Mouse (Mus musculus): Measurements from ENCODE around the gene 6330409D20Rik. TPM values are rescaled to one million over a fixed set of nuclear protein-coding genes. Genes with fewer than 3 reads are reported as not detected.

Gene 6330409D20Rik
- polyA plus RNA-seq, 1 experiment from 2014 or later: 3.9 TPM

DNA sequence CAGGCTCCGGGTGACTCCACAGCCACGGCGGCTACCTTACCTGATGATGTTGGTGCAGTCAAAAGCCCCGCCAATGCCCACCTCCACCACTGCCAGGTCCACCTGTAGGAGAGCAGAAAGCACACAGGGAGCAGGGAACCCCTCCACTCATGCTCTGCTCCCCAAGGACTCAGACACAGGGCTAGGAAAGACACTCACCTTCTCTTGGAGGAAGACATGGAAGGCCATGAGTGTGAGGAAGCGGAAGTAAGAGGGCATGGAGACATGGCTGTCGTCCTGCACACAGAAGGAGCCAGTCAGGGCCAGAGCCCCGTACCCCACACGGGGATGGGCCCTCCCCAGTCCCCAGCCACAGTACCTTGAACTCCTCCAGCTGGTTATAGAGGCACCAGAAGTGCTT is 53.3 kb downstream of the 6330409D20Rik start:
- Histone ChIP-seq H3K4me3 (ENCODE audit: low read depth, low read length) (no peak overlapping the region), H3K36me3 (ENCODE audit: control insufficient read depth, insufficient read depth, low read length) (peaks cover 25% of the 10 kb centered on the region; the same call in 1 of the 2 replicates), H3K9ac (replicated peaks; ENCODE audit: low read depth, low read length) (no peak overlapping the region), H3K4me1 (ENCODE audit: control insufficient read depth, insufficient read depth, low read length) (no peaks in the 10 kb centered on the region; the same call in 1 of the 2 replicates), H3K27ac (ENCODE audit: low read depth, low read length) (no peak overlapping the region), H3K9me3 (ENCODE audit: control insufficient read depth, low read length) (no peaks in the 10 kb centered on the region), H3K4me2 (ENCODE audit: low read depth, low read length) (no peak overlapping the region), H3K27me3 (ENCODE audit: control insufficient read depth, insufficient read depth, low read length) (no peaks in the 10 kb centered on the region)
- no peak for ATAC-seq (ENCODE audit: low read depth)
- 96% methylated on average over 8 of the region's 8 CpGs for WGBS

DNA sequence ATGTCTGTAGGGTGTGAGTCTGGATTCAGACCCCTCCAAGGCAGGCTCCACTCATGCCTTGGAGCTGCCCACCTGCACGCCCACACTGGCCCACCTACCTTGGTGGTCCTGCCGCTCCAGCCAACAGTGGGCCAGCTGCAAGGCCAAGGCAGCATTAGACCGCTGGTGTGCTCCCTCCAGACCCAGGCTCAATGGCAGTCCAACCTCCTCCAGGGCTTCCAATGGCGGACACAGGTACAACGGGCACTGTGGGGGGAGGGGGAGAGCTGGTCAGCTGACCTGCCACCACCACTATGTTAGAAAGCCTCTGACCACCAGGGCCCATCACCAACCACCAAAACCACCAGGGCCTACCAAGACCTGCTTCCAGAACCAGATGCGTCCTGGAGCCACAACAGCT is 54.2 kb downstream of the 6330409D20Rik start:
- Histone ChIP-seq H3K4me3 (ENCODE audit: low read depth, low read length) (no peak overlapping the region), H3K36me3 (ENCODE audit: control insufficient read depth, insufficient read depth, low read length) (peaks cover 25% of the 10 kb centered on the region; the same call in 1 of the 2 replicates), H3K9me3 (ENCODE audit: control insufficient read depth, low read length) (no peaks in the 10 kb centered on the region), H3K27ac (ENCODE audit: low read depth, low read length) (no peak overlapping the region), H3K9ac (replicated peaks; ENCODE audit: low read depth, low read length) (no peak overlapping the region), H3K4me2 (ENCODE audit: low read depth, low read length) (no peak overlapping the region), H3K4me1 (ENCODE audit: control insufficient read depth, insufficient read depth, low read length) (no peaks in the 10 kb centered on the region), H3K27me3 (ENCODE audit: control insufficient read depth, insufficient read depth, low read length) (no peaks in the 10 kb centered on the region)
- no peak for ATAC-seq (ENCODE audit: low read depth)
- 95% methylated on average over 6 of the region's 6 CpGs for WGBS

DNA sequence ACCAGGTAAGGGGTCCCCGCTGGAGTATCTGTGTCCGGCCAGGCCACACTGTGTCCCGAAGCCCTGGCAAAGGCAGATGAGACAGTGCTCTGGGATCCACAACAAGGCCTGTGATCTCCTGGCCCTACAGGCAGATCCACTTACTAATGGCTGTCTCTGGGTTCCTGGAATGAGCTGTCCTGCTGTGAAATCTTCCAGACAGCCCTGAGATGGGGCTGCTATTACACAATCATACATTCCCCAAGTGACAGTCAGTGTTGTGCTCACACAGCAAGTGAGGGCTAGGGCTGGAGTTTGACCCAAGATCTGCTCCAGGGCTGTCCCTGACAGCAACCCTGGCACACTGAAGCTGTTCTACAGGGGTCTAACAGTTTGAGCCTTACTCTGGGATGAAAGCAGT is 55.0 kb downstream of the 6330409D20Rik start:
- no peak overlapping the region for H3K4me3 ChIP-seq (ENCODE audit: low read depth, low read length)
- peaks cover 25% of the 10 kb centered on the region; the same call in 1 of the 2 replicates for H3K36me3 ChIP-seq (ENCODE audit: control insufficient read depth, insufficient read depth, low read length)
- H3K9me3 ChIP-seq (ENCODE audit: control insufficient read depth, low read length): no peaks in the 10 kb centered on the region
- no peak overlapping the region for H3K9ac ChIP-seq (replicated peaks; ENCODE audit: low read depth, low read length)
- WGBS: 96% methylated on average over 3 of the region's 3 CpGs
- ATAC-seq (ENCODE audit: low read depth): no peak
- no peaks in the 10 kb centered on the region for H3K4me1 ChIP-seq (ENCODE audit: control insufficient read depth, insufficient read depth, low read length)
- no peak overlapping the region for H3K4me2 ChIP-seq (ENCODE audit: low read depth, low read length)
- H3K27ac ChIP-seq (ENCODE audit: low read depth, low read length): no peak overlapping the region
- no peaks in the 10 kb centered on the region for H3K27me3 ChIP-seq (ENCODE audit: control insufficient read depth, insufficient read depth, low read length)

DNA sequence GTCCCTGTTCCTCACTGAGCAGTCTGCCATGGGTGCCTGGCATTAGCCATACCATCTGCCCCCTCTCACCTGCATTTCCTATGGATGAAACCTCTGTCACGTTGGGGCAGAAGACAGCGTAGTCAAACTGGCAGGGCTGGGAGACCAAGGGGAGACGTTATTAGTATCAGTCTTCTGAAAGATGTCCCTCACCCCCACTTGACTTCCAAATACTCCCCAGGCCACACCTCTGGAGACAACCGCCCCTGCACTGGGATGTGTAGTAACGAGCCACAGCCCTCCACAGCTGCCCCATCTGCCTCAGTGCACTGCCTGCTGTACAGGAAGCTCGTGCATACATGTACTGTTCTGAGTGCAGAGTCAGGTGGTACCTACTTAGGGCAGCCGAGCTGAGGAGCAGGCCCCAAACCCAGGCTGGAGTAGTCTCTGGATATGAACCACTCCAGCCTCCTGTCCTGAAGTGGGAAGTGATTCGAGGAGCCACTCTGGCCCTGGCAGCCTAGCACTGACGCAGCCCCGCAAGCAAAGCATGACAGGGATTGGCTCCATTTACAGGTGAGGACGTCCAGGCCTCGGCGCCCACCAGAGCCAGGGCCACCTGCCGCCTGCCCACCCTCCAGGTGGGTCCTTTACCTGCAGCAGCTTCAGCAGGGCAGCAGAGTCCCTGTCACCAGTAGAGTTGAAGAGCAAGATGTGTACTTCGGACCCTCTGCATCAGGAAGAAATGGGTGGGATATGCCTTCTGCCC is 56.0 kb downstream of the 6330409D20Rik start:
- Histone ChIP-seq H3K4me1 (ENCODE audit: control insufficient read depth, insufficient read depth, low read length) (no peaks in the 10 kb centered on the region), H3K36me3 (ENCODE audit: control insufficient read depth, insufficient read depth, low read length) (peaks cover 25% of the 10 kb centered on the region; the same call in 1 of the 2 replicates), H3K27me3 (ENCODE audit: control insufficient read depth, insufficient read depth, low read length) (no peaks in the 10 kb centered on the region), H3K9ac (replicated peaks; ENCODE audit: low read depth, low read length) (no peak overlapping the region), H3K4me3 (ENCODE audit: low read depth, low read length) (no peak overlapping the region), H3K9me3 (ENCODE audit: control insufficient read depth, low read length) (no peaks in the 10 kb centered on the region), H3K4me2 (ENCODE audit: low read depth, low read length) (no peak overlapping the region), H3K27ac (ENCODE audit: low read depth, low read length) (no peak overlapping the region)
- 93% methylated on average over 15 of the region's 15 CpGs for WGBS
- no peak for ATAC-seq (ENCODE audit: low read depth)

DNA sequence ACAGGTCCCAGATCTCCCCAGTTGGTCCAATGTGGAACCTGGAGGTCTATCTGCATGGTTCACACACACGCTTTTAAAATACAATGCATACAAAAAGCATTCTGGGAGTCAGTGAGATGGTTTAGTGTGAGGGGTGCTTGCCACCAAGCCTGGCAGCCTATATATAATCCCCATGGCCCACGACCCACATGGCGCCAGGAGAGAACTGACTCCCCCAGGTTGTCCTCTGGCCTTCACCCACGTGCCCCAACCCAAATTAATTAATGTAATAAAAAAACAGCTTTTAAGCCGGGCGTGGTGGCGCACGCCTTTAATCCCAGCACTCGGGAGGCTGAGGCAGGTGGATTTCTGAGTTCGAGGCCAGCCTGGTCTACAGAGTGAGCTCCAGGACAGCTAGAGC is 57.1 kb downstream of the 6330409D20Rik start:
- Histone ChIP-seq H3K4me1 (ENCODE audit: control insufficient read depth, insufficient read depth, low read length) (no peaks in the 10 kb centered on the region), H3K9ac (replicated peaks; ENCODE audit: low read depth, low read length) (no peak overlapping the region), H3K27ac (ENCODE audit: low read depth, low read length) (no peak overlapping the region), H3K36me3 (ENCODE audit: control insufficient read depth, insufficient read depth, low read length) (peaks cover 25% of the 10 kb centered on the region; the same call in 1 of the 2 replicates), H3K27me3 (ENCODE audit: control insufficient read depth, insufficient read depth, low read length) (no peaks in the 10 kb centered on the region), H3K4me3 (ENCODE audit: low read depth, low read length) (no peak overlapping the region), H3K9me3 (ENCODE audit: control insufficient read depth, low read length) (no peaks in the 10 kb centered on the region), H3K4me2 (ENCODE audit: low read depth, low read length) (no peak overlapping the region)
- WGBS: 93% methylated on average over 10 of the region's 10 CpGs
- ATAC-seq (ENCODE audit: low read depth): no peak

DNA sequence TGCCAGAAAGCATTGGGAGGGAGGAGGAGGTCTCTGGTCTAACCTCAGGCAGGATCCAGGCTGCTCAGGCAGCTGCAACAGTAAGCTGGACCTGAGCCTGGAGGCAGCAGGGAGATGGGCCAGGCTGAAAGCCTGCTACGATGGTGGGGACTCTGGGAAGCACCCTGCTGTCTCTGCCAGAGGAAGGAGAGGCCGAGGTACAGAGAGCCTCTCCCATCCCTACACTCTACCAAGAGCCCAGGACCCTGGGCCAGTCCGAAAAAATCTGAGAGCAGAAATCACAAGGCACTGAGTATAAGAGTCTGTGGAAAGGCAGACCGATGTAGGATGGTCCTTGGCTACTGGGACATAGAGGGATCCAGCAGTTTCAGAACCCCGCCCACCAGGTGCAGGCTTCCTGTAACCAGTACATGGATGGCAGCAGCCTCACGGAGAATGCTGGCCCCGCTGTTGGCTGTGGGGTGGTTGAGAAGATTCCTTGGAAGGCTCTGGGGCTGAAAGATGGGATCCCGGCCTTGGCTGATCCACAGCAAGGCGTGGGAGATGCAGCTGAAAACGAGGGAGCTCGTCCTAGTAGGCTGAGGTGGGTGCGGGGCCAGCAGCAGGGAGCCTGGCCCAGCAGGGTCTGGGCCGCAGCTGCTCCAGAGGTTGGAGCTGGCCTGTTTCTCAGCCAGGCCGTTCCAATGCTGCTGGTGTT is 57.9 kb downstream of the 6330409D20Rik start:
- H3K4me3 ChIP-seq (ENCODE audit: low read depth, low read length): no peak overlapping the region
- H3K36me3 ChIP-seq (ENCODE audit: control insufficient read depth, insufficient read depth, low read length): peaks cover 25% of the 10 kb centered on the region; the same call in 1 of the 2 replicates
- WGBS: 83% methylated on average over 14 of the region's 14 CpGs
- H3K27me3 ChIP-seq (ENCODE audit: control insufficient read depth, insufficient read depth, low read length): no peaks in the 10 kb centered on the region
- ATAC-seq (ENCODE audit: low read depth): no peak
- no peaks in the 10 kb centered on the region for H3K4me1 ChIP-seq (ENCODE audit: control insufficient read depth, insufficient read depth, low read length)
- H3K9me3 ChIP-seq (ENCODE audit: control insufficient read depth, low read length): no peaks in the 10 kb centered on the region
- no peak overlapping the region for H3K27ac ChIP-seq (ENCODE audit: low read depth, low read length)
- no peak overlapping the region for H3K9ac ChIP-seq (replicated peaks; ENCODE audit: low read depth, low read length)
- no peak overlapping the region for H3K4me2 ChIP-seq (ENCODE audit: low read depth, low read length)

MicroRNA genes within 50 kb of the gene (microRNA counts, 519-probe panel; counts per million panel counts)
- microRNA mmu-miR-2861: not detected

Small RNAs within 50 kb of the gene (microRNA-seq; reads per million reads assigned to microRNA genes)
- gene Mir2861 (not detected), gene Mir3960 (not detected), gene Mir8093 (not detected)

Other genes starting within 250 kb of the 6330409D20Rik start
- 6.7 and 7.3 TPM in 2 replicates for gene Fam102a, start 205.7 kb downstream of the 6330409D20Rik start, polyA plus RNA-seq (2014; fragmentation: Nextera tagmentation; extraction: Ambion mirVana)
- gene Dpm2, start 170.2 kb downstream of the 6330409D20Rik start, polyA plus RNA-seq (2014; fragmentation: Nextera tagmentation; extraction: Ambion mirVana): 143 and 157 TPM in 2 replicates
- gene Pip5kl1, start 166.2 kb downstream of the 6330409D20Rik start, polyA plus RNA-seq (2014; fragmentation: Nextera tagmentation; extraction: Ambion mirVana): 12.4 and 17.1 TPM in 2 replicates
- 0.98 and 1.2 TPM in 2 replicates for gene 9430097D07Rik, start 165.3 kb downstream of the 6330409D20Rik start, polyA plus RNA-seq (2014; fragmentation: Nextera tagmentation; extraction: Ambion mirVana)
- gene St6galnac4, start 153.9 kb downstream of the 6330409D20Rik start, polyA plus RNA-seq (2014; fragmentation: Nextera tagmentation; extraction: Ambion mirVana): 30.4 and 35.1 TPM in 2 replicates
- 5.2 and 5.4 TPM in 2 replicates for gene St6galnac6, start 141.3 kb downstream of the 6330409D20Rik start, polyA plus RNA-seq (2014; fragmentation: Nextera tagmentation; extraction: Ambion mirVana)
- 78.6 and 85.0 TPM in 2 replicates for gene Ak1, start 119.3 kb downstream of the 6330409D20Rik start, polyA plus RNA-seq (2014; fragmentation: Nextera tagmentation; extraction: Ambion mirVana)
- gene Eng, start 94.4 kb downstream of the 6330409D20Rik start, polyA plus RNA-seq (2014; fragmentation: Nextera tagmentation; extraction: Ambion mirVana): 13.0 and 22.9 TPM in 2 replicates
- gene Fpgs, start 36.9 kb downstream of the 6330409D20Rik start, polyA plus RNA-seq (2014; fragmentation: Nextera tagmentation; extraction: Ambion mirVana): 14.6 and 15.3 TPM in 2 replicates
- gene Cdk9, start 27.9 kb downstream of the 6330409D20Rik start, polyA plus RNA-seq (2014; fragmentation: Nextera tagmentation; extraction: Ambion mirVana): 54.4 and 57.5 TPM in 2 replicates
- 41.2 and 51.2 TPM in 2 replicates for gene Sh2d3c, start 20.0 kb downstream of the 6330409D20Rik start, polyA plus RNA-seq (2014; fragmentation: Nextera tagmentation; extraction: Ambion mirVana)
- 56.0 and 57.6 TPM in 2 replicates for gene Tor2a, start 16.2 kb upstream of the 6330409D20Rik start, polyA plus RNA-seq (2014; fragmentation: Nextera tagmentation; extraction: Ambion mirVana)
- gene Ttc16, start 34.6 kb upstream of the 6330409D20Rik start, polyA plus RNA-seq (2014; fragmentation: Nextera tagmentation; extraction: Ambion mirVana): 0.36 and 0.82 TPM in 2 replicates
- gene Ptrh1, start 34.8 kb upstream of the 6330409D20Rik start, polyA plus RNA-seq (2014; fragmentation: Nextera tagmentation; extraction: Ambion mirVana): 3.7 and 4.8 TPM in 2 replicates
- gene Cfap157, start 43.4 kb upstream of the 6330409D20Rik start, polyA plus RNA-seq (2014; fragmentation: Nextera tagmentation; extraction: Ambion mirVana): 0.48 TPM in 2 replicates
- gene Stxbp1, start 106.2 kb upstream of the 6330409D20Rik start, polyA plus RNA-seq (2014; fragmentation: Nextera tagmentation; extraction: Ambion mirVana): 290 and 312 TPM in 2 replicates
- gene Fam129b, start 135.1 kb upstream of the 6330409D20Rik start, polyA plus RNA-seq (2014; fragmentation: Nextera tagmentation; extraction: Ambion mirVana): 11.8 and 18.3 TPM in 2 replicates
- gene Rpl12, start 220.5 kb upstream of the 6330409D20Rik start, polyA plus RNA-seq (2014; fragmentation: Nextera tagmentation; extraction: Ambion mirVana): 99.4 and 113 TPM in 2 replicates
- gene Lrsam1, start 220.6 kb upstream of the 6330409D20Rik start, polyA plus RNA-seq (2014; fragmentation: Nextera tagmentation; extraction: Ambion mirVana): 19.3 and 22.8 TPM in 2 replicates
- gene Slc2a8, start 241.1 kb upstream of the 6330409D20Rik start, polyA plus RNA-seq (2014; fragmentation: Nextera tagmentation; extraction: Ambion mirVana): 17.6 and 21.2 TPM in 2 replicates